Mouse (Mus musculus) liver, adult 2 months (tissue): Measurements from ENCODE around the gene Hipk2. TPM values are rescaled to one million over a fixed set of nuclear protein-coding genes. Genes with fewer than 3 reads are reported as not detected.
A peak's percentile ranks its signal among the peaks of the same experiment; 100 is the strongest.

Source experiments
- DNase-seq: peaks from one replicate; pipeline ENCODE4 v3.0.0-alpha.2; 2011; ENCODE audit warnings: low read depth, low spot score; ENCODE audit errors: extremely low read depth
- H3K27ac ChIP-seq: fragments of 200-500 bp; replicated peaks from 2 replicates; pipeline ENCODE4 v1.5.1; 2012; ENCODE audit warnings: low read depth, mild to moderate bottlenecking, control low read depth, inconsistent platforms, low read length; ENCODE audit not compliant: insufficient read depth
- H3K27me3 ChIP-seq: fragments of 200-500 bp; 2 replicates; pipeline ENCODE4 v1.6.1; 2012; ENCODE audit warnings: mild to moderate bottlenecking, moderate library complexity, low read length, inconsistent platforms; ENCODE audit not compliant: control insufficient read depth, insufficient read depth
- H3K36me3 ChIP-seq: fragments of 200-500 bp; 2 replicates; pipeline ENCODE4 v1.6.1; 2012; ENCODE audit warnings: low read length, inconsistent platforms; ENCODE audit not compliant: control insufficient read depth, insufficient read depth
- H3K4me1 ChIP-seq: fragments of 200-500 bp; 2 replicates; pipeline ENCODE4 v1.6.1; 2011; ENCODE audit warnings: low read length; ENCODE audit not compliant: control insufficient read depth, insufficient read depth
- H3K4me3 ChIP-seq: fragments of 200-500 bp; 2 replicates; pipeline ENCODE4 v1.5.1; 2011; ENCODE audit warnings: low read depth, mild to moderate bottlenecking, control low read depth, low read length, moderate library complexity; ENCODE audit not compliant: insufficient read depth
- H3K79me2 ChIP-seq: fragments of 200-500 bp; 2 replicates; pipeline ENCODE4 v1.6.1; 2012; ENCODE audit warnings: inconsistent platforms, mild to moderate bottlenecking, low read length, moderate library complexity; ENCODE audit not compliant: control insufficient read depth, insufficient read depth
- H3K9ac ChIP-seq: fragments of 200-500 bp; 2 replicates; pipeline ENCODE4 v1.6.1; 2012; ENCODE audit warnings: low read depth, mild to moderate bottlenecking, control low read depth, inconsistent platforms, low read length
- CTCF ChIP-seq: fragments of 200-500 bp; IDR thresholded peaks from 2 replicates; pipeline ENCODE4 v1.5.1; 2011; ENCODE audit warnings: low read depth, low read length, control low read depth
- POLR2A ChIP-seq: fragments of 200-500 bp; IDR thresholded peaks from 2 replicates; pipeline ENCODE4 v1.6.1; 2011; ENCODE audit warnings: low read length, control low read depth; ENCODE audit not compliant: insufficient read depth; ENCODE audit errors: extremely low read depth
- WGBS: fragments of 180-500 bp; shearing (Covaris S2); methylation state at CpG from one replicate; pipeline ENCODE4 v1.1.7; 2018; 5-methylcytosine and 5-hydroxymethylcytosine counted together
- polyA plus RNA-seq: library from polyadenylated mRNA; depleted of rRNA; stranded (reverse); fragments of >200 nt; gene quantifications from 2 replicates; pipeline ENCODE4 v1.2.3, GENCODE M21; 2012
- total RNA-seq: library from RNA; depleted of rRNA; stranded (reverse); fragments of >200 nt; gene quantifications from 2 replicates; pipeline ENCODE4 v1.2.3, GENCODE M21; 2014

The Hipk2 gene
- total and polyA plus RNA-seq, 2 experiments: 8.5 to 22.2 TPM

DNA sequence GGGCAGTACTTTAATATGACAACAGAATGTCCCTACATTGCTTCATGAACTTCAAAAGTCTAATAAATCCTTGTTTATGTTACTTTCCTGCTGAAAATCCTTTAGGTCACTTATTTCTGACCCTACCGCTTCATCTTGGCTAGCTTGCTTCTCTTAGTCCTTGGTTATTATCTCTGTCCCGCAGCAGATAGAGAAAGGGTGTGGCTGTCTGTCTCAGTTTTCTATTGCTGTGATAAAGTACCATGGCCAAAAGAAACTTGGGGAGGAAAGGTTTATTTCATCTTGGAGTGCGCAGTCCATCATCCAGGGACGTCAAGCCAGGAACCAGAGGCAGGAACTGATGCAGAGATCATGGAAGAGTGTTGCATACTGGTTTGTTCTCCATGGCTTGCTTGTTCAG is 40.6 kb upstream of the Hipk2 start:
- no peaks in the 10 kb centered on the region for H3K79me2 ChIP-seq
- H3K36me3 ChIP-seq: no peaks in the 10 kb centered on the region
- H3K9ac ChIP-seq: no peak overlapping the region
- TF ChIP-seq CTCF (no peak), POLR2A (no peak)
- peaks cover 9% of the 10 kb centered on the region; the same call in 1 of the 2 replicates for H3K4me1 ChIP-seq
- no peak overlapping the region for H3K27ac ChIP-seq
- 82% methylated on average over 4 of the region's 4 CpGs for WGBS
- no peaks in the 10 kb centered on the region for H3K27me3 ChIP-seq
- no peak for DNase-seq
- no peak overlapping the region for H3K4me3 ChIP-seq

- no peak for DNase-seq
- H3K27me3 ChIP-seq: no peaks in the 10 kb centered on the region
- peaks cover 2% of the 10 kb centered on the region; the same call in 1 of the 2 replicates for H3K4me1 ChIP-seq
- H3K36me3 ChIP-seq: no peaks in the 10 kb centered on the region
- TF ChIP-seq POLR2A: no peak
- TF ChIP-seq CTCF: no peak
- H3K27ac ChIP-seq: no peak overlapping the region
- no peak overlapping the region for H3K9ac ChIP-seq
- no peaks in the 10 kb centered on the region for H3K79me2 ChIP-seq
- H3K4me3 ChIP-seq: no peak overlapping the region
- 95% methylated on average over 5 of the region's 5 CpGs for WGBS
These were observed 39.8 kb upstream of the Hipk2 start for GRCm38 (mm10) chr6:38915776-38916175.

- Histone ChIP-seq H3K27me3 (no peaks in the 10 kb centered on the region), H3K79me2 (no peaks in the 10 kb centered on the region), H3K36me3 (no peaks in the 10 kb centered on the region), H3K9ac (no peak overlapping the region), H3K4me1 (no peaks in the 10 kb centered on the region), H3K27ac (no peak overlapping the region), H3K4me3 (no peak overlapping the region)
- no peak for TF ChIP-seq POLR2A
- TF ChIP-seq CTCF: no peak
- WGBS: 95% methylated on average over 10 of the region's 10 CpGs
- no peak for DNase-seq
These were observed 38.2 kb upstream of the Hipk2 start for GRCm38 (mm10) chr6:38914181-38914580.

DNA sequence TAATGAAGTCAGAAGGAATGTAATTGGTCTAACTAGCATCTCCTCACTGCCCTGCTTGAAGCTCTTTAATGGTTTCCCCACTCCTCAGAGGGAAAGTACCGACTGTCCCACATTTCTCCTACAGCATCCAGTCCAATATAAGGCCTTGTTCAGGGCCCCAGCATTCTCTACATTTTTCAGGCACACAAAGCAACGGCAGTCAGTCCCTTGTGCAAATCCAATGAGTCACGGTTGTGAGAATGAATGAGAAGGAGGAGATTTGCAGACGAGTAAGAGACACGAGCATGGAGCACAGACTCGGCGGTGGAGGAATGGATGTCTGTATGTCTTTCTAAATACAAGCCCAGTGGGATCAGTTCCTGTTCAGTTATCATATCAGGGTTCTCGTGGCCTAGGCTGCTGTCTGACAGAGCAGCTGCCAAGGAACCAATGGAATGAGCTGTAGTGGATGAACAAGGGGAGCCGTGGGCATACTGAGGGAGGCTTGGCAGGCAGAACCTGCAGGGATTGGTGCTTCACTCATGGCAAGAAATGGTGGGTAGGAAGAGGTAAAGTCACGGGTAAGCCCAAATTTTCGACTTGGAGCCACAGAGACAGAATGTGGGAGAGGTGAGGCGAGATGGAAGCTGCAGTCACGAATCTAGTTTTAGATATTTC is 37.5 kb upstream of the Hipk2 start:
- WGBS: 93% methylated on average over 13 of the region's 13 CpGs
- H3K27ac ChIP-seq: no peak overlapping the region
- H3K27me3 ChIP-seq: no peaks in the 10 kb centered on the region
- no peak for TF ChIP-seq CTCF
- TF ChIP-seq POLR2A: no peak
- H3K4me3 ChIP-seq: no peak overlapping the region
- DNase-seq: no peak
- no peaks in the 10 kb centered on the region for H3K36me3 ChIP-seq
- H3K79me2 ChIP-seq: no peaks in the 10 kb centered on the region
- H3K4me1 ChIP-seq: no peaks in the 10 kb centered on the region
- no peak overlapping the region for H3K9ac ChIP-seq

- Histone ChIP-seq H3K4me1 (no peaks in the 10 kb centered on the region), H3K36me3 (no peaks in the 10 kb centered on the region), H3K27ac (no peak overlapping the region), H3K27me3 (no peaks in the 10 kb centered on the region), H3K9ac (no peak overlapping the region), H3K4me3 (no peak overlapping the region), H3K79me2 (no peaks in the 10 kb centered on the region)
- WGBS: 66% methylated on average over 9 of the region's 9 CpGs
- TF ChIP-seq POLR2A: no peak
- TF ChIP-seq CTCF: no peak
- peak; percentile 24 for DNase-seq
These were observed 36.9 kb upstream of the Hipk2 start for GRCm38 (mm10) chr6:38912845-38913244.

DNA sequence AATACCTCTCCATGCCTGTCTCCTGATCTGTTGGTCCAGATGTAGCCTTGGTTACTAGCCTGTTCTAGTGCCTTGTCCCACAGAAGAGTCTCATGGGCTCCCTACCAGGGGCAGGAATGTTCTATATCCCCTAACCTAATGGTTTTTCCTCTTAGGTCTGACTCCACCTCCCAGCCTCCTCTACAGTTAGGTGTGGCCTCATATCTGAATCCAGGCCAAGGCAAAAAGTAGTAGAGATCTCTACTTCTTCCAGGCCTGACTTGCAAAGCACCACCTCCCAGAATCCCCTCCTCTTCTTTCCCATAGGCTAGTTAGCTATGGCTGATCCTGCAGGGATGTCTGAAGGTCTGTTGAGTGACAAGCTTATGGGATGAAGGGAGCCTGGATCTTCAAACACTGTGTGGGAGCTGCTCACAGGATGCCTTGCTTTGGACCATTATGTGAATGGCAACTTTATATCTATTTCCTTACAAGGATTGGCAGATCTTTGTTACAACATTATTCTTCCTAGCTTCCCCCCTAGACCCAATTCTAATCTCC is 36.2 kb upstream of the Hipk2 start:
- Histone ChIP-seq H3K4me1 (no peaks in the 10 kb centered on the region), H3K27ac (no peak overlapping the region)

More for the DNA sequence above, 36.2 kb upstream of the Hipk2 start:
- H3K27me3 ChIP-seq: no peaks in the 10 kb centered on the region
- H3K4me3 ChIP-seq: no peak overlapping the region
- DNase-seq: no peak
- H3K36me3 ChIP-seq: no peaks in the 10 kb centered on the region
- TF ChIP-seq CTCF (no peak), POLR2A (no peak)
- no peaks in the 10 kb centered on the region for H3K79me2 ChIP-seq
- no peak overlapping the region for H3K9ac ChIP-seq
